Mouse (Mus musculus): ENCODE results near the gene Pid1. TPM values are rescaled to one million over a fixed set of nuclear protein-coding genes. Genes with fewer than 3 reads are reported as not detected.

Gene Pid1
- polyA plus RNA-seq, 1 experiment from 2014 or later = 34.1 TPM

DNA sequence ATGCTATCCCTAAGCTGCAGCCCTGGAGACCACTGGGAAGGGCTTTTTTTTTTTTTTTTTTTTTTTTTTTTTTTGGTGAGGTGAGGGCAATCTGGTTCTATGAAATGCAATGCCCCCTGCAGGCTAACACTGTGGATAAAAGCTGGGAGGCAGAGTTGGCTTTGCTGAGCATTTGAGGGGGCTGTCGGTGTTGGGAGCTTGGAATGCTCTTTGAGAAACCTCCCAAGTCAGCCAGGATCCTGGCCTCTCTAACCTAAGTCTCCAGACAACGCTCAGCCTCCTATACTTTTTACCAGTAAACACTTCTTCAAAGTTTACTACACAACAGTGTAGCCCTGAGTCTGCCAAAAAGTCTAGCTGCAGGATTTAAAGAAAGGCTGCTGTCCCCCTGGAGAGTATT is 80.9 kb downstream of the Pid1 start:
- Histone ChIP-seq H3K4me1 (ENCODE audit: insufficient read depth, low read length) (0 out of 2 replicates have a peak, but pooled peaks cover 2% of the 10 kb centered on the region), H3K9me3 (ENCODE audit: low read length) (no peaks in the 10 kb centered on the region), H3K27ac (ENCODE audit: low read length) (no peak overlapping the region; the same call in 1 of the 2 replicates), H3K27me3 (ENCODE audit: insufficient read depth, low read length) (peaks cover 9% of the 10 kb centered on the region), H3K36me3 (ENCODE audit: insufficient read depth, low read length) (no peaks in the 10 kb centered on the region), H3K9ac (replicated peaks; ENCODE audit: low read length) (0 out of 2 replicates have a peak overlapping the region, but pooled peaks have one; percentile 33), H3K4me3 (ENCODE audit: low read length) (peak overlapping the region; percentile 72), H3K4me2 (replicated peaks; ENCODE audit: low read depth, low read length) (peak overlapping the region; percentile 94)
- ATAC-seq (ENCODE audit: low FRiP score, low TSS enrichment) = no peak
- 5% methylated on average over 2 of the region's 2 CpGs for WGBS

DNA sequence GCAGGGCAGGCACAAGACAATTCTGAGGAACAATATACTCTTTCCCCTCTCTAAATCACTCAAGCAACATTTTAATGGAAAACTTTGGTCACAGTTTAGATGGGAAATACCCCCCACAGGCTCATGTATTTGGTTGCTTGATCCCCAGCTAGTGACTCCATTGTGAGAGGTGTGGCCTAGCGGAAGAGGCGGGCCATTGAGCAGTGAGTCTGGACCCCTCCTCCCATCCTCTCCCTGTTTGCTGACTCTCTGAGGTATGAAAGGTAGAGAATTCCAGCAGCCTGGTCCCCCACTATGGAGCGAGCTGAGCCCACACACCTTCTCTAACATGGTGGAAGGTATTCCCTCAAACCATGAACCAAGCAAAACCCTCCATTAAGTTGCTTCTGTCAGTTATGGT is 83.8 kb downstream of the Pid1 start:
- no peak for ATAC-seq (ENCODE audit: low FRiP score, low TSS enrichment)
- no peak overlapping the region for H3K4me2 ChIP-seq (replicated peaks; ENCODE audit: low read depth, low read length)
- H3K36me3 ChIP-seq (ENCODE audit: insufficient read depth, low read length) = no peaks in the 10 kb centered on the region
- H3K9me3 ChIP-seq (ENCODE audit: low read length) = no peaks in the 10 kb centered on the region
- 92% methylated on average over 3 of the region's 3 CpGs for WGBS
- 0 out of 2 replicates have a peak, but pooled peaks cover 2% of the 10 kb centered on the region for H3K4me1 ChIP-seq (ENCODE audit: insufficient read depth, low read length)
- peaks cover 5% of the 10 kb centered on the region for H3K27me3 ChIP-seq (ENCODE audit: insufficient read depth, low read length)
- no peak overlapping the region for H3K27ac ChIP-seq (ENCODE audit: low read length)
- H3K9ac ChIP-seq (replicated peaks; ENCODE audit: low read length) = no peak overlapping the region
- no peak overlapping the region for H3K4me3 ChIP-seq (ENCODE audit: low read length)

DNA sequence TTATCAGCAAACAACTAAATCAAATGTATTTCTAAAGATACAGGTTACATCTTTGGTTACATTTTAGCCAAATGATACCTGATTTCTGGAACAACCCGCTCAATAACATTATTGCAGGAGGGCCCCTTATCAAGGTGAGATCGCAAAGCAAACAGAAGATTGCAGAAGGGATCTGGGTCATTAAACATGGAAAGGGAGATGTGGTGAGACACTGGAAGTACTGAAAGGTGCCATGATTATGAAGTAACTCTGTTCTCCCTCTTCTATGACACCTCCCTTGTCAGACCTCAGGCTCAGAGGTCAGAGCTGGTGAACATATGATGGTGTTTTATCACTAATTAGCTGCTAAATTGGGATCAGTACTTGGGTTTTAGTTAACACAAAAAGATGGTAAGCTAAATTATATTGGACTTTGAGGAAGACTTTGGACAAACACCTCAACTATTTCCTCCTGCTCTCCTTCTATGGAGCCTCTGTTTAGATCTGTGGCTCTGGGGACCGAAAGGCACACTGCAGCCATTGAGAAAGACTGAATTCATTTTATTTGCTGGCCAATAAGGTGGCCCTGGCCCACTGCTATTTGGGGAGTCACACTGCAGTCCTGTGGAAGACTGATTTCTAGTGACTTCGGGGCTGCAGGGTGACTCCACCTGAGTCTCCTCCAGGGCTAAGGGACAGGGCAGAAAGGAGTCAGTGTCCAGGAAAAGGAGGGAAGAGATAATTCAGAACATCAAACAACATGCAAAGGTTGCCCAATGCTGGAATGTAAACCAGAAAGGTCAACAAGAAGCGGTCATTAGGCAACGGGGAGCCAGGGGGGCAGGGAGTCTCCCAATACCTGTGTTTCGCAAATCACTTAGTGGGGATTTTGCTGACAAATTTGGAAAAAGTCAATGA is 85.4 kb downstream of the Pid1 start:
- H3K36me3 ChIP-seq (ENCODE audit: insufficient read depth, low read length) = no peaks in the 10 kb centered on the region

DNA sequence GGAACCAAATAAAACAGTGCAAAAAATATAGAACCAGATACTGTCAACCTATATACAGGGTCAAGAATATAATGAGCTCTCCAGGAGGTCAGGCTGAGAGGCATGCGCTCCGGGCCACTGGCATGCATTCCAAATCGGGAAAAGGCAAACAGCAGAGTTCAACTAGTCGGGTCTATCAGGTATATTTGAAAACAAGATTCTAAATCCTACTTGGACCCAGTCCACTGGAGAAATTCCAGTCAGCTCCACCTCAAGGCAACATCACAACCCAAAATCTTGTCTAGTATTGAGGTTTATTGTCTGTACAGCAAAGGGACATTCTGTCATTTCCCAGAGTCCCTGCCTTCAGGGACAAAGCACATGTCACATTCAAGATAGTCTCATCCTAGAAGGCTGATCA is 91.0 kb downstream of the Pid1 start:
- Histone ChIP-seq H3K36me3 (ENCODE audit: insufficient read depth, low read length) (no peaks in the 10 kb centered on the region), H3K27ac (ENCODE audit: low read length) (no peak overlapping the region), H3K4me3 (ENCODE audit: low read length) (no peak overlapping the region), H3K9me3 (ENCODE audit: low read length) (no peaks in the 10 kb centered on the region), H3K9ac (replicated peaks; ENCODE audit: low read length) (no peak overlapping the region), H3K27me3 (ENCODE audit: insufficient read depth, low read length) (no peaks in the 10 kb centered on the region), H3K4me1 (ENCODE audit: insufficient read depth, low read length) (no peaks in the 10 kb centered on the region), H3K4me2 (replicated peaks; ENCODE audit: low read depth, low read length) (no peak overlapping the region)
- WGBS = 65% methylated on average over 4 of the region's 4 CpGs
- ATAC-seq (ENCODE audit: low FRiP score, low TSS enrichment) = no peak

More for the DNA sequence above, 85.4 kb downstream of the Pid1 start:
- no peak overlapping the region for H3K9ac ChIP-seq (replicated peaks; ENCODE audit: low read length)
- 72% methylated on average over 7 of the region's 7 CpGs for WGBS
- no peak overlapping the region for H3K4me3 ChIP-seq (ENCODE audit: low read length)
- H3K27ac ChIP-seq (ENCODE audit: low read length) = no peak overlapping the region
- H3K9me3 ChIP-seq (ENCODE audit: low read length) = no peaks in the 10 kb centered on the region
- no peak for ATAC-seq (ENCODE audit: low FRiP score, low TSS enrichment)
- H3K4me1 ChIP-seq (ENCODE audit: insufficient read depth, low read length) = no peaks in the 10 kb centered on the region
- no peaks in the 10 kb centered on the region for H3K27me3 ChIP-seq (ENCODE audit: insufficient read depth, low read length)
- H3K4me2 ChIP-seq (replicated peaks; ENCODE audit: low read depth, low read length) = no peak overlapping the region

DNA sequence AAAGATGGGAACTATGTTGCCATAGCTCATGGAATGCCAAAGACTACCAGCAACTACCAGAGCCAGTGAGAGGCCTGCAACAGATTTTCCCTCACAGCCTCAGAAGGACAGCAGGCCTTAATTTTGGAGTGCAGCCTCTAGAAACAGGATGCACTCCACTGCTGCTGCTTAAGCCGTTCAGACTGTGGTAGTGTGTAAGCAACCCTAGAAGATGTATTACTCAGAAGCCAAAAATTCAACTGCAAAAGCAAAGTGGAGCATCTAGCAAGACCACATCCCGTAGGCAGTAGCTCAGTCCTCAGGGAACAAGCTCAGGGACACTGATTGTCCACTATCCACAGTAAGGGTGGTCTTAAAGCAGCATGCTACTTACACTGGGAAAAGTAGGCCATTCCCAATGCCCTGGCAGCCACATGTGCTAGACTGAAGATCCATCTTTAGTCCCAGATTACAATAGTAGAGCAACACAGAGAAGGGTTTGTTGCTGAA is 92.2 kb downstream of the Pid1 start:
- Histone ChIP-seq H3K9me3 (ENCODE audit: low read length) (no peaks in the 10 kb centered on the region), H3K4me1 (ENCODE audit: insufficient read depth, low read length) (no peaks in the 10 kb centered on the region), H3K4me3 (ENCODE audit: low read length) (no peak overlapping the region), H3K9ac (replicated peaks; ENCODE audit: low read length) (no peak overlapping the region), H3K27ac (ENCODE audit: low read length) (no peak overlapping the region), H3K27me3 (ENCODE audit: insufficient read depth, low read length) (no peaks in the 10 kb centered on the region), H3K4me2 (replicated peaks; ENCODE audit: low read depth, low read length) (no peak overlapping the region), H3K36me3 (ENCODE audit: insufficient read depth, low read length) (no peaks in the 10 kb centered on the region)
- no peak for ATAC-seq (ENCODE audit: low FRiP score, low TSS enrichment)
- 58% methylated on average over 2 of the region's 2 CpGs for WGBS

DNA sequence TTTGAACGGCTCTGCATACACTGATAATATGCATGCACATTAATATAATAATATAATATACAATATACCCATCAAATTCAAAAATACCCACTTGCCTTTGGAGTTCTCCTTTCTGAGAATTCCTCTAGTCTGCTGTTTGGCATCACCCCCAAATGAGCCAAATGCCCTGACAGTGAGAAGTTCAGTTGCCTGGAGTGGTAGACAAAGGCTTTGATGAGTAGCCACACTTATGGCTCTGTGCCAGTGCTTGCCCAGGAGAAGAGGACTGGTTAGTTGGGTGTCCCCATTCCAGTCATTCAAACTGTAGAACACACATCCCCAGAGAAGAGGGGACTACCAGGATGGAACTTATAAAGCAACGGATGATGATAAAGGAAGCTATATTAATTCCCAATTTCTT is 106.3 kb downstream of the Pid1 start:
- H3K4me2 ChIP-seq (replicated peaks; ENCODE audit: low read depth, low read length) = no peak overlapping the region
- 84% methylated on average over 2 of the region's 2 CpGs for WGBS
- no peak overlapping the region for H3K27ac ChIP-seq (ENCODE audit: low read length)
- no peak overlapping the region for H3K9ac ChIP-seq (replicated peaks; ENCODE audit: low read length)
- H3K4me3 ChIP-seq (ENCODE audit: low read length) = no peak overlapping the region
- no peaks in the 10 kb centered on the region for H3K9me3 ChIP-seq (ENCODE audit: low read length)
- no peak for ATAC-seq (ENCODE audit: low FRiP score, low TSS enrichment)
- H3K27me3 ChIP-seq (ENCODE audit: insufficient read depth, low read length) = no peaks in the 10 kb centered on the region
- no peaks in the 10 kb centered on the region for H3K36me3 ChIP-seq (ENCODE audit: insufficient read depth, low read length)
- no peaks in the 10 kb centered on the region for H3K4me1 ChIP-seq (ENCODE audit: insufficient read depth, low read length)

DNA sequence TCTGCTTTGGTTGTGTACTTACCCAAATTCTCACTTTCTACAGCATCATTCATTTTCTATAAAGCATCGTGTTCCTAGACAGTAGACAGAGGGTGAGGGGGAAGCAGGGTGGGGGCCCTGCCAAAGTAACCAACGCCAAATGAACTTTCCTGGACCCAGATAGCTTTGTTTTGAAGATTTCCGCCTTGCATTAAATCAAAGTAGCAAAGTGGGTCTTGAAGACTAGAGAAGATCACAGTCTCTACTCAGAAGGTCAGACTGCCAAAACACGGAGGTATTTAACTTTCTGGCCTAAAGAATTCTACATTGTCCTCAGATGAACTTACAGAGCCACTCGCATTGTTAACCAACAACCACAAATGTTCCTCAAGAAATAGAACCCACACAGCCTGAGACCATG is 109.6 kb downstream of the Pid1 start:
- H3K27me3 ChIP-seq (ENCODE audit: insufficient read depth, low read length) = no peaks in the 10 kb centered on the region
- ATAC-seq (ENCODE audit: low FRiP score, low TSS enrichment) = no peak
- H3K9me3 ChIP-seq (ENCODE audit: low read length) = no peaks in the 10 kb centered on the region
- no peaks in the 10 kb centered on the region for H3K4me1 ChIP-seq (ENCODE audit: insufficient read depth, low read length)
- 39% methylated on average over 5 of the region's 5 CpGs for WGBS
- H3K4me2 ChIP-seq (replicated peaks; ENCODE audit: low read depth, low read length) = no peak overlapping the region
- no peaks in the 10 kb centered on the region for H3K36me3 ChIP-seq (ENCODE audit: insufficient read depth, low read length)
- H3K9ac ChIP-seq (replicated peaks; ENCODE audit: low read length) = no peak overlapping the region
- H3K27ac ChIP-seq (ENCODE audit: low read length) = no peak overlapping the region
- no peak overlapping the region for H3K4me3 ChIP-seq (ENCODE audit: low read length)

DNA sequence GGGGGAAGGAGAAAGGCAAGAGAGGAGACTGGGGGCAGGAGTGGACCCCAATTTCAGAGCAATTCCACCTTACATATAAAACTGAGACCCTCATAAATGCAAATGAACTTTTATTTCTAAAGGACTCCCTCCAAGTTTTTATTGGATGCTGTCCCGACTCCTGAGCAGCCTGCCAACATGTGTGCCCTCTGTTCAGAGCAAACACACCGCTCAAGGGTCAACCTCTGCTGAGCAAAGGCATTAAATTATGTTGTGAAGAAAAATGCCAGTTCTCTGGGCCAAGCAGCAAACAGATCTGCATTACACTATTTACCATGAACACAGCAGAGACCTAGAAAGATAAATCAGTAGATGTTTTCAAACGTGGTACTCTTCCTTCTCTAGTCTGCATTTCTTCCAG is 110.1 kb downstream of the Pid1 start:
- Histone ChIP-seq H3K9me3 (ENCODE audit: low read length) (no peaks in the 10 kb centered on the region), H3K4me2 (replicated peaks; ENCODE audit: low read depth, low read length) (no peak overlapping the region), H3K27ac (ENCODE audit: low read length) (no peak overlapping the region), H3K4me3 (ENCODE audit: low read length) (no peak overlapping the region), H3K36me3 (ENCODE audit: insufficient read depth, low read length) (no peaks in the 10 kb centered on the region), H3K27me3 (ENCODE audit: insufficient read depth, low read length) (no peaks in the 10 kb centered on the region), H3K9ac (replicated peaks; ENCODE audit: low read length) (no peak overlapping the region), H3K4me1 (ENCODE audit: insufficient read depth, low read length) (no peaks in the 10 kb centered on the region)
- 16% methylated on average over 3 of the region's 3 CpGs for WGBS
- ATAC-seq (ENCODE audit: low FRiP score, low TSS enrichment) = no peak; the same call in 1 of the 2 replicates

DNA sequence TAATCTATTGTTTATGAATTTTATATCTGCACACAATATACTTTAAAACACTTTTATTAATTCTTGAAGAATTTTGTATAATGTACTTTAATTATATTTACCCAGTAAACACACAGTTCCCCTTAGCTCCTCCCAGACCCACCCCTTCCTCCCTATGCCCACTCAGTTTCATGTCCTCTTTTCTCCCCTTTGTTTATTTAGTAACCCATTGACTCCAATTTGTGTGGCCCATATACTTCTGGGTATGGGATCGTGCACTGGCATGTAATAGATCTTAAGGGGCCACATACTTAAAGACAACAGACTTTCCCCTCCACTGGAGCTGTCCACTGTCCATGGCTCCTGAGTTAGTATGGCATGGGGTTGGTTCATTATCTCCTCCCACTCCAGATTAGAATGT is 112.8 kb downstream of the Pid1 start:
- 0 out of 2 replicates have a peak, but pooled peaks have one; percentile 23 for ATAC-seq (ENCODE audit: low FRiP score, low TSS enrichment)
- H3K36me3 ChIP-seq (ENCODE audit: insufficient read depth, low read length) = no peaks in the 10 kb centered on the region
- H3K4me3 ChIP-seq (ENCODE audit: low read length) = no peak overlapping the region
- no peak overlapping the region for H3K4me2 ChIP-seq (replicated peaks; ENCODE audit: low read depth, low read length)
- no peak overlapping the region for H3K9ac ChIP-seq (replicated peaks; ENCODE audit: low read length)
- H3K27me3 ChIP-seq (ENCODE audit: insufficient read depth, low read length) = no peaks in the 10 kb centered on the region
- H3K4me1 ChIP-seq (ENCODE audit: insufficient read depth, low read length) = no peaks in the 10 kb centered on the region
- no peak overlapping the region for H3K27ac ChIP-seq (ENCODE audit: low read length)
- no peaks in the 10 kb centered on the region for H3K9me3 ChIP-seq (ENCODE audit: low read length)
- 27% methylated on average over 1 of the region's 1 CpGs for WGBS

DNA sequence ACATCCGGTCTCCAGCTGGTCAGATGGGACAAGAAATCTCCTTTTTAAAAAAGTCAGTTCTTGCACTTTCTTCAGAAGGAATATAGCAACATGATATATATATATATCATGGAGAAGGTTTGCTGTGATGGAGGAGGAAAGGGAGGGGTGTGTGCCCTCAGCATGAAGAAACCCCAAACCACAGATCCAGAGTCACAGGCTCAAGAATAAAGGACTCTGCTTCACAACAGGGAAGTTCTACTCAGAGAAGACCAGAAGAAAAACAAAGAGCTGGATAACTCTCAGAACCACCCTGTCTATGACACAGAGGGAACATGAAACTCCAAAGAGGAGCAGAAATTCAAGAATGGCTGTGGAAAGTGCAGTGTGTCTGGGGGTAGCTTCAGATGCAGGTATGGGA is 113.2 kb downstream of the Pid1 start:
- no peaks in the 10 kb centered on the region for H3K36me3 ChIP-seq (ENCODE audit: insufficient read depth, low read length)
- H3K4me3 ChIP-seq (ENCODE audit: low read length) = no peak overlapping the region
- WGBS = 83% methylated on average over 1 of the region's 1 CpGs
- H3K4me1 ChIP-seq (ENCODE audit: insufficient read depth, low read length) = no peaks in the 10 kb centered on the region
- no peak for ATAC-seq (ENCODE audit: low FRiP score, low TSS enrichment)
- no peak overlapping the region for H3K9ac ChIP-seq (replicated peaks; ENCODE audit: low read length)
- H3K27me3 ChIP-seq (ENCODE audit: insufficient read depth, low read length) = no peaks in the 10 kb centered on the region
- no peak overlapping the region for H3K27ac ChIP-seq (ENCODE audit: low read length)
- H3K4me2 ChIP-seq (replicated peaks; ENCODE audit: low read depth, low read length) = no peak overlapping the region
- H3K9me3 ChIP-seq (ENCODE audit: low read length) = no peaks in the 10 kb centered on the region

All from kidney, embryonic 16.5 days (tissue).